Mouse (Mus musculus): ENCODE measurements at regions not wholly inside any gene's neighbourhood (a gene's known extent, or its start where the extent isn't known, plus 50 kb on each side); places are given as distances from the start of the nearest gene placed in this dataset.

GRCm38 (mm10) chr2:46678366-46678765, 1561.2 kb upstream of the Zeb2 start:
- ATAC-seq (ENCODE audit: insufficient read depth, low FRiP score, low TSS enrichment), result no peak
- Histone ChIP-seq H3K9me3 (ENCODE audit: control insufficient read depth, low read length) (no peaks in the 10 kb centered on the region), H3K27me3 (ENCODE audit: control insufficient read depth, insufficient read depth, low read length) (no peaks in the 10 kb centered on the region), H3K4me3 (ENCODE audit: low read depth, low read length) (no peak overlapping the region), H3K36me3 (ENCODE audit: control insufficient read depth, insufficient read depth, low read length) (no peaks in the 10 kb centered on the region), H3K9ac (ENCODE audit: low read length) (no peak overlapping the region), H3K4me1 (ENCODE audit: control insufficient read depth, insufficient read depth, low read length) (no peaks in the 10 kb centered on the region), H3K4me2 (ENCODE audit: low read depth) (no peak overlapping the region), H3K27ac (ENCODE audit: low read depth, low read length) (no peak overlapping the region)
- 68% methylated on average over 2 of the region's 2 CpGs for WGBS
- DNase-seq (ENCODE audit: low spot score), result no peak

DNA sequence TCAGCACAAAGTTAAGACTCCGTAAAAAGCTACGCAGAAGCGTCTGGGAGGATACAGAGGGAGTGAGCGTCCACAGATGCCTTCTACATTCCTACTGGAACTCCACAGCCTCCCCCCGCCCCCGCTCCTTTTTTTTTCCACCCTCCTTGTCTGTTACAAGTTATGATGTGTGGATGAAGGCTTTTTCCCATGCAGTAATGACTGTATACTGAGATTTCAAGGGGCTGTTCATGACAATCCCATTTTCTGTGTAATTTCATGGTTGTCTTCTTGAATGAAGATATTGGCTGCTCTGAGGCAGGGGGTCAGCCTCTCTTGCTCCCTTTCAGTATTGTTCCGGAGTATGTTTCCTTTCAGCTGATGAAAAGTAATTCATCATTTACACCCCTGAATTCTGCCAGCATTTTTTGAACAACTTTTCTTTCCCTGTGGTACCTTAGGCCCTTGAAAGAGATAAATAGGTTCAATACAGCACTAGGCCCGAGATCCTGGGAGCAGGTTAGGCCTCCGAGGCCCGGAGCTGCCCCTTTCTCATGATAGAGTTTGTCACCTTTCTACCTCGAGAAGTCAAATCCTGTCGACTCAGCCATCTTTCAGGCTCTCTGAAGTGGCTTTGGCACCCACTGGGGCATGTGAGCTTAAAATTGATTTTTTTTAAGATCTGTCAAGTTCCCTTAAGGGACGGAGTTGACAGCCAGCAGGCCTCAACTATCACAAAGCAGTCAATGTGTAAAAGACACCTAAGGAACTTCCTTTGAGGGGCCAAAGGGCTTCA, 1552.5 kb upstream of the Zeb2 start:
- H3K4me2 ChIP-seq (ENCODE audit: low read depth), result no peak overlapping the region
- H3K36me3 ChIP-seq (ENCODE audit: control insufficient read depth, insufficient read depth, low read length), result no peaks in the 10 kb centered on the region
- H3K9ac ChIP-seq (ENCODE audit: low read length), result no peak overlapping the region
- ATAC-seq (ENCODE audit: insufficient read depth, low FRiP score, low TSS enrichment) (no peak), DNase-seq (ENCODE audit: low spot score) (peak; percentile 47)
- no peaks in the 10 kb centered on the region for H3K9me3 ChIP-seq (ENCODE audit: control insufficient read depth, low read length)
- H3K27me3 ChIP-seq (ENCODE audit: control insufficient read depth, insufficient read depth, low read length), result no peaks in the 10 kb centered on the region
- H3K27ac ChIP-seq (ENCODE audit: low read depth, low read length), result no peak overlapping the region
- peaks cover 9% of the 10 kb centered on the region; the same call in 1 of the 2 replicates for H3K4me1 ChIP-seq (ENCODE audit: control insufficient read depth, insufficient read depth, low read length)
- 49% methylated on average over 13 of the region's 13 CpGs for WGBS
- H3K4me3 ChIP-seq (ENCODE audit: low read depth, low read length), result no peak overlapping the region

GRCm38 (mm10) chr2:46666990-46667337, 1549.8 kb upstream of the Zeb2 start:
- H3K4me2 ChIP-seq (ENCODE audit: low read depth), result no peak overlapping the region
- ATAC-seq (ENCODE audit: insufficient read depth, low FRiP score, low TSS enrichment) (no peak), DNase-seq (ENCODE audit: low spot score) (peak; percentile 21)
- no peak overlapping the region for H3K9ac ChIP-seq (ENCODE audit: low read length)
- no peaks in the 10 kb centered on the region for H3K36me3 ChIP-seq (ENCODE audit: control insufficient read depth, insufficient read depth, low read length)
- H3K9me3 ChIP-seq (ENCODE audit: control insufficient read depth, low read length), result no peaks in the 10 kb centered on the region
- no peak overlapping the region for H3K27ac ChIP-seq (ENCODE audit: low read depth, low read length)
- H3K4me3 ChIP-seq (ENCODE audit: low read depth, low read length), result no peak overlapping the region
- peaks cover 9% of the 10 kb centered on the region; the same call in 1 of the 2 replicates for H3K4me1 ChIP-seq (ENCODE audit: control insufficient read depth, insufficient read depth, low read length)
- H3K27me3 ChIP-seq (ENCODE audit: control insufficient read depth, insufficient read depth, low read length), result no peaks in the 10 kb centered on the region
- WGBS, result 28% methylated on average over 3 of the region's 3 CpGs

GRCm38 (mm10) chr2:46666084-46666989, 1549.1 kb upstream of the Zeb2 start:
- ATAC-seq (ENCODE audit: insufficient read depth, low FRiP score, low TSS enrichment) (peak; percentile 62), DNase-seq (ENCODE audit: low spot score) (peak; percentile 19)
- Histone ChIP-seq H3K9me3 (ENCODE audit: control insufficient read depth, low read length) (no peaks in the 10 kb centered on the region), H3K27ac (ENCODE audit: low read depth, low read length) (peak overlapping the region; percentile 44; the same call in 1 of the 2 replicates), H3K27me3 (ENCODE audit: control insufficient read depth, insufficient read depth, low read length) (no peaks in the 10 kb centered on the region), H3K4me2 (ENCODE audit: low read depth) (peak overlapping the region; percentile 19; the same call in 1 of the 2 replicates), H3K9ac (ENCODE audit: low read length) (no peak overlapping the region), H3K4me3 (ENCODE audit: low read depth, low read length) (no peak overlapping the region), H3K4me1 (ENCODE audit: control insufficient read depth, insufficient read depth, low read length) (peaks cover 9% of the 10 kb centered on the region; the same call in 1 of the 2 replicates), H3K36me3 (ENCODE audit: control insufficient read depth, insufficient read depth, low read length) (no peaks in the 10 kb centered on the region)
- WGBS, result 39% methylated on average over 10 of the region's 10 CpGs

- WGBS, result 89% methylated on average over 3 of the region's 3 CpGs
- DNase-seq (ENCODE audit: low spot score) (no peak), ATAC-seq (ENCODE audit: insufficient read depth, low FRiP score, low TSS enrichment) (no peak)
- H3K4me2 ChIP-seq (ENCODE audit: low read depth), result no peak overlapping the region
- peaks cover 6% of the 10 kb centered on the region; the same call in 1 of the 2 replicates for H3K4me1 ChIP-seq (ENCODE audit: control insufficient read depth, insufficient read depth, low read length)
- H3K27ac ChIP-seq (ENCODE audit: low read depth, low read length), result no peak overlapping the region
- H3K9me3 ChIP-seq (ENCODE audit: control insufficient read depth, low read length), result no peaks in the 10 kb centered on the region
- no peak overlapping the region for H3K9ac ChIP-seq (ENCODE audit: low read length)
- no peak overlapping the region for H3K4me3 ChIP-seq (ENCODE audit: low read depth, low read length)
- H3K27me3 ChIP-seq (ENCODE audit: control insufficient read depth, insufficient read depth, low read length), result no peaks in the 10 kb centered on the region
- no peaks in the 10 kb centered on the region for H3K36me3 ChIP-seq (ENCODE audit: control insufficient read depth, insufficient read depth, low read length)
These were observed 1544.7 kb upstream of the Zeb2 start for GRCm38 (mm10) chr2:46661876-46662275.

DNA sequence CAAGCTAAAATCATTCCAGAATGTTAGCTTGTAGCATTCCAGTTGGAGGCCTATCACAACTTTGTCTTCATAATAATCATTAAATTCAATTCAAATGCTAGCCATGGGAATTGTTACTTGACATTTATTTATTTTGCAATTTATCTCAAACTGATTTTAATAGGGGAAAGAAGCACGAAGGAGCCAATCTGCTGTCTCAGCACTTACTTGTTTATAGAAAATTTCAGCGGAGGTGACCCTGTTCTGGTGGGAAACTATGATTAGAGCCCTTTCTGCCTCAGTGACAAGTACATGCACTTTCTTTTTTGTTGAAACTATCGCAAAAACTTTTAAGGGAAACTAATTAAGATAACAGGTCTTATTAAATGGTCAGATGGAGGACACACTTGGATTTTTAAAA, 1543.4 kb upstream of the Zeb2 start:
- 82% methylated on average over 3 of the region's 3 CpGs for WGBS
- Histone ChIP-seq H3K27ac (ENCODE audit: low read depth, low read length) (no peak overlapping the region), H3K4me3 (ENCODE audit: low read depth, low read length) (no peak overlapping the region), H3K9me3 (ENCODE audit: control insufficient read depth, low read length) (no peaks in the 10 kb centered on the region), H3K4me1 (ENCODE audit: control insufficient read depth, insufficient read depth, low read length) (no peaks in the 10 kb centered on the region; the same call in 1 of the 2 replicates), H3K9ac (ENCODE audit: low read length) (no peak overlapping the region), H3K4me2 (ENCODE audit: low read depth) (no peak overlapping the region), H3K27me3 (ENCODE audit: control insufficient read depth, insufficient read depth, low read length) (no peaks in the 10 kb centered on the region), H3K36me3 (ENCODE audit: control insufficient read depth, insufficient read depth, low read length) (no peaks in the 10 kb centered on the region)
- no peak for ATAC-seq (ENCODE audit: insufficient read depth, low FRiP score, low TSS enrichment)
- DNase-seq (ENCODE audit: low spot score), result no peak

DNA sequence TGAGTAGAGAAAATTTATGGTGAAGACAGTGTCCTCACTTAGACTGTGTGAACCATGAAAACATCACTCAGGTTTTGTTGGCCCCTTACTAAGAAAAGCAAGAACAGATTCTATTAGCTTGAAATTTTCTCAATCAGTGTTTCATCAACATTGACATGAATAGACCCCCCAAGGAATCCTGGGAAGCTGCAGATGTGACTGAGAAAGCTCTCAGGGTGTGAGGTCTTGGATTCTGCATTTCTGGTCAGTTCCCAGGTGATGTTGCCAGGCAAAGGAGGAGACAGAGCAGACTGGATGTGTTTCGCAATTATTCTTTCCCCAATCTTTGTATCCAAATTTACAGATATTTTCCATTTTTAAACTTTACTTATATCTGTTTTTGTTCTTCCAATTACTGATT, 1538.1 kb upstream of the Zeb2 start:
- Histone ChIP-seq H3K4me1 (ENCODE audit: control insufficient read depth, insufficient read depth, low read length) (no peaks in the 10 kb centered on the region), H3K27ac (ENCODE audit: low read depth, low read length) (no peak overlapping the region), H3K36me3 (ENCODE audit: control insufficient read depth, insufficient read depth, low read length) (no peaks in the 10 kb centered on the region), H3K9me3 (ENCODE audit: control insufficient read depth, low read length) (no peaks in the 10 kb centered on the region), H3K4me3 (ENCODE audit: low read depth, low read length) (no peak overlapping the region), H3K4me2 (ENCODE audit: low read depth) (no peak overlapping the region), H3K9ac (ENCODE audit: low read length) (no peak overlapping the region), H3K27me3 (ENCODE audit: control insufficient read depth, insufficient read depth, low read length) (no peaks in the 10 kb centered on the region)
- WGBS, result 79% methylated on average over 1 of the region's 1 CpGs
- DNase-seq (ENCODE audit: low spot score) (no peak), ATAC-seq (ENCODE audit: insufficient read depth, low FRiP score, low TSS enrichment) (peak; percentile 25; the same call in 1 of the 2 replicates)

- H3K4me2 ChIP-seq (ENCODE audit: low read depth), result no peak overlapping the region
These were observed 1535.4 kb upstream of the Zeb2 start for GRCm38 (mm10) chr2:46652616-46653015.

More at GRCm38 (mm10) chr2:46652616-46653015, 1535.4 kb upstream of the Zeb2 start:
- no peaks in the 10 kb centered on the region for H3K36me3 ChIP-seq (ENCODE audit: control insufficient read depth, insufficient read depth, low read length)
- H3K9me3 ChIP-seq (ENCODE audit: control insufficient read depth, low read length), result no peaks in the 10 kb centered on the region
- no peaks in the 10 kb centered on the region for H3K27me3 ChIP-seq (ENCODE audit: control insufficient read depth, insufficient read depth, low read length)
- WGBS, result 89% methylated on average over 1 of the region's 1 CpGs
- ATAC-seq (ENCODE audit: insufficient read depth, low FRiP score, low TSS enrichment), result no peak
- no peak overlapping the region for H3K4me3 ChIP-seq (ENCODE audit: low read depth, low read length)
- H3K27ac ChIP-seq (ENCODE audit: low read depth, low read length), result no peak overlapping the region
- H3K9ac ChIP-seq (ENCODE audit: low read length), result no peak overlapping the region
- H3K4me1 ChIP-seq (ENCODE audit: control insufficient read depth, insufficient read depth, low read length), result no peaks in the 10 kb centered on the region
- no peak for DNase-seq (ENCODE audit: low spot score)
